Mouse (Mus musculus) stomach, postnatal 0 days (tissue): ENCODE results near the gene Krt18.

Source experiments
- CTCF ChIP-seq: IDR thresholded peaks from 2 replicates; pipeline ENCODE4 v1.5.1; 2016; ENCODE audit warnings: antibody characterized with exemption, low read depth, mild to moderate bottlenecking, moderate library complexity
- EP300 ChIP-seq: optimal IDR thresholded peaks from 2 replicates; pipeline ENCODE3; 2016; ENCODE audit warnings: antibody characterized with exemption

- TF ChIP-seq CTCF (no peak), EP300 (no peak)
These were observed 20.0 kb downstream of the Krt18 start for GRCm38 (mm10) chr15:102048006-102048405.
